Mouse (Mus musculus): ENCODE measurements at regions not wholly inside any gene's neighbourhood (a gene's known extent, or its start where the extent isn't known, plus 50 kb on each side); places are given as distances from the start of the nearest gene placed in this dataset.

- DNase-seq = no peak
These were observed 132.9 kb upstream of the Slco3a1 start for GRCm38 (mm10) chr7:74687303-74688115.

- peak; percentile 22 to 46 for DNase-seq
These were observed 129.4 kb upstream of the Slco3a1 start for GRCm38 (mm10) chr7:74683979-74684378.

- no peak for DNase-seq
These were observed 119.2 kb upstream of the Slco3a1 start for GRCm38 (mm10) chr7:74673626-74674295.

GRCm38 (mm10) chr7:74669110-74669509, 114.5 kb upstream of the Slco3a1 start:
- DNase-seq = no peak

- no peak for DNase-seq
These were observed 112.5 kb upstream of the Slco3a1 start for GRCm38 (mm10) chr7:74667106-74667505.

GRCm38 (mm10) chr7:74663820-74664219, 109.2 kb upstream of the Slco3a1 start:
- no peak for DNase-seq

GRCm38 (mm10) chr7:74647310-74647709, 92.7 kb upstream of the Slco3a1 start:
- DNase-seq = peak; percentile 15 to 38

- no peak for DNase-seq
These were observed 85.6 kb upstream of the Slco3a1 start for GRCm38 (mm10) chr7:74640171-74640570.

GRCm38 (mm10) chr7:74632217-74632616, 77.6 kb upstream of the Slco3a1 start:
- DNase-seq = no peak

GRCm38 (mm10) chr7:74628799-74629468, 74.4 kb upstream of the Slco3a1 start:
- no peak for DNase-seq
